Mouse (Mus musculus) forebrain, embryonic 14.5 days (tissue): ENCODE data around the gene Slc22a22. TPM values are rescaled to one million over a fixed set of nuclear protein-coding genes. Genes with fewer than 3 reads are reported as not detected.

ENCODE experiments used
- ATAC-seq: fragments of 200-750 bp; cut with Nextera tagmentation; 2 replicates; pipeline ENCODE4 v1.8.0; 2017; ENCODE audit warnings: mild to moderate bottlenecking, moderate library complexity
- DNase-seq: peaks from one replicate; pipeline ENCODE4 v3.0.0-alpha.2; 2015; ENCODE audit warnings: low spot score
- H3K27ac ChIP-seq: fragments of 300-500 bp; sonication (generic); 2 replicates; pipeline ENCODE4 v1.5.1; 2014; ENCODE audit warnings: low read depth, mild to moderate bottlenecking, control low read depth, low read length, moderate library complexity
- H3K27me3 ChIP-seq: fragments of 300-500 bp; sonication (generic); replicated peaks from 2 replicates; pipeline ENCODE4 v1.6.1; 2014; ENCODE audit warnings: low read length, control low read depth, mixed read lengths; ENCODE audit not compliant: control insufficient read depth, insufficient read depth
- H3K36me3 ChIP-seq: fragments of 300-500 bp; sonication (generic); 2 replicates; pipeline ENCODE4 v1.6.1; 2014; ENCODE audit warnings: low read length, control low read depth; ENCODE audit not compliant: control insufficient read depth, insufficient read depth
- H3K4me1 ChIP-seq: fragments of 300-500 bp; sonication (generic); 2 replicates; pipeline ENCODE4 v1.6.1; 2014; ENCODE audit warnings: antibody characterized with exemption, low read length, control low read depth; ENCODE audit not compliant: control insufficient read depth, insufficient read depth
- H3K4me2 ChIP-seq: fragments of 300-500 bp; sonication (generic); 2 replicates; pipeline ENCODE4 v1.6.1; 2014; ENCODE audit warnings: mild to moderate bottlenecking, control low read depth, low read length
- H3K4me3 ChIP-seq: fragments of 300-500 bp; sonication (generic); 2 replicates; pipeline ENCODE4 v1.5.1; 2014; ENCODE audit warnings: low read depth, low read length, control low read depth
- H3K9ac ChIP-seq: fragments of 300-500 bp; sonication (generic); 2 replicates; pipeline ENCODE4 v1.6.1; 2014; ENCODE audit warnings: mild to moderate bottlenecking, low read length, control low read depth, moderate library complexity
- H3K9me3 ChIP-seq: fragments of 300-500 bp; sonication (generic); replicated peaks from 2 replicates; pipeline ENCODE4 v1.6.1; 2016; ENCODE audit warnings: low read length, control low read depth, mixed read lengths; ENCODE audit not compliant: control insufficient read depth
- WGBS: fragments of 180-500 bp; shearing (Covaris S2); extraction: QIAGEN DNeasy Blood & Tissue Kit; methylation state at CpG from one replicate; pipeline ENCODE4 v1.1.7; 2014; 5-methylcytosine and 5-hydroxymethylcytosine counted together
- polyA plus RNA-seq: library from polyadenylated mRNA; unstranded; fragments of >200 nt; fragmentation: Nextera tagmentation; extraction: Ambion mirVana; gene quantifications from 2 replicates; pipeline ENCODE4 v1.2.1, GENCODE M21; 2014

The Slc22a22 gene
- polyA plus RNA-seq = not detected in 2 replicates

DNA sequence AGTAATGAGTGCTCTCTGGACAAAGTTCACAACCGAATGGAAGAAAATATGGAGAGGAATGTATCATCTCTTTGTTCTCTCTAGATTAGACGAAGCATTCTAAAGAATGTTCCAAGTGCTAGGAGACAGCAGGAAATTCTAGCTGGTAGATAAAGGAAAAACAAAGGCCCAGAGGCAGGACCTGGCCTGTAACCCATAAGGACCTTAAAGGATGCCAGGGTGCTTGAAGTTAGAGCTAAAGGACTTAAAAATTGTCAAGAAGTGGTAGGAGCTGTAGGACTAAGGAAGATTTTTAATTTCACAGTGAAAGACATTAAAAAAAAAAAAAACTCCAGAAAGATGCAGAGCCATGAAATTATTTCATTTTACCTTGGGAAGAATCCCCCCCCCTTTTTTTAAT is at the start of gene Slc22a22:
Slc22a22 (minus strand) TSS at position 101 of the 400 bp plus-strand sequence.
- Histone ChIP-seq H3K9me3 (no peaks in the 10 kb centered on the region; the same call in 1 of the 2 replicates), H3K4me3 (no peak within 1 kb of the TSS), H3K27ac (no peak within 1 kb of the TSS), H3K36me3 (no peaks in the 10 kb centered on the region), H3K4me2 (no peak within 1 kb of the TSS), H3K27me3 (no peaks in the 10 kb centered on the region), H3K9ac (no peak within 1 kb of the TSS), H3K4me1 (no peaks in the 10 kb centered on the region)
- DNase-seq (no peak), ATAC-seq (no peak)
- 84% methylated on average over 2 of the region's 2 CpGs for WGBS

DNA sequence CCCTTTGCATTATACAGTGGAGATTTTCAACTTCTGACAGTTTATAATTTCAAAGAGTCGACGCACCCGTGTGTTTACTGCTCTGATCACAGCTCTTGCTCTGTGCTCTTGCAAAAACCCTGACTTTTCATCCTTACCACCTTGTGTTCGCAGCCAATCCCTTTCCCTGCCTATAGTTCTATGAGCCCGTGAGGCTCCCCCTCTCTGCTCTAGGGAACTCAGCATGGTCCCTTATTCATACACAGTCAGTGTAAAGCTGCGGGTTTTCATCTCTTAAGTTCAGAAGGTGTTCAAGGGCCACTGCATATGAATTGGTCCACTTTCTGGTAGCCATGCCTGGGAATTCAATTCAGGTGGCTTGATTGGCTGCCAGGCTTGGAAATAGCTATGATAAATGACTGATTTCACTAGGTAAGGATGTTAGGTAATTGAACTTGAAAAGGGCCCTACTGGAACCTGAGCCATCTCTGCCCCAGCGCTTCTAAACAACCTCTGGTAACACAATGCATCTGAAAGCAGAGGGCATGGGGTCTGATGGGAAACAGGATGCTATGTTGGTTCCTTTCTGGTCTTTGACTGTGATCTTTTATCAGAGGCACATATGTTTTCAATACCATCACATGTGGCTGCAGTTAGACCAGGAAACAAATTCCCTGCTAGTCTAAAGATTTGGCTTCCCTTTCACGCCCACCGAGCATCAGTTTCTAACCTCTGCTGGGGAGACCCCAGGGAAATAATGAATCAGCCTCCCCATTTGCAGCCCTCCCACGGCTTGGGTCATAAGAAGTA is 46.3 kb upstream of the Slc22a22 start:
- Histone ChIP-seq H3K27ac (no peak overlapping the region), H3K36me3 (no peaks in the 10 kb centered on the region), H3K4me3 (no peak overlapping the region), H3K9me3 (no peaks in the 10 kb centered on the region), H3K4me2 (no peak overlapping the region), H3K9ac (no peak overlapping the region), H3K4me1 (no peaks in the 10 kb centered on the region), H3K27me3 (no peaks in the 10 kb centered on the region)
- WGBS = 53% methylated on average over 10 of the region's 10 CpGs
- ATAC-seq = peak; percentile 46; the same call in 1 of the 2 replicates
- DNase-seq = peak; percentile 5

DNA sequence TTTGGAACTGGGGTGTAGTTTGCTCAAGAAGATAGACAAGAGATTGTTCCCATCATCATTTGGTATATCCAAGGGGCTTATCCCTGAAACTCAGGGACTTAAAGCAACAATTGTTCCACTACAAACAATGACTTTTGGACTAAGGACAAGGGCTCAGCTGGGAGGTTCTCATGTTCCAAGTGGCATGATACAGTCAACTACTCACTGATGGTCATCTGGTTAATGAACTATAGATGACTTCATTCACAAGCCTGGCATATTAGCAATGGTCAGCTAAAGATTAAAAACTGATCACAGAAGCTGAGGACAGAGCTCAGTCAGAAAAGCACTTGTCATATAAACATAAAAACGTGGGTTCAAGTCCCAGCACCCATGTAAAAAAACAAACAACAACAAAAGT is 44.7 kb upstream of the Slc22a22 start:
- Histone ChIP-seq H3K27me3 (no peaks in the 10 kb centered on the region), H3K4me2 (no peak overlapping the region), H3K9ac (no peak overlapping the region), H3K27ac (no peak overlapping the region), H3K9me3 (no peaks in the 10 kb centered on the region), H3K36me3 (no peaks in the 10 kb centered on the region), H3K4me1 (no peaks in the 10 kb centered on the region), H3K4me3 (no peak overlapping the region)
- no peak for DNase-seq
- no peak for ATAC-seq
- WGBS = 78% methylated on average over 1 of the region's 1 CpGs

DNA sequence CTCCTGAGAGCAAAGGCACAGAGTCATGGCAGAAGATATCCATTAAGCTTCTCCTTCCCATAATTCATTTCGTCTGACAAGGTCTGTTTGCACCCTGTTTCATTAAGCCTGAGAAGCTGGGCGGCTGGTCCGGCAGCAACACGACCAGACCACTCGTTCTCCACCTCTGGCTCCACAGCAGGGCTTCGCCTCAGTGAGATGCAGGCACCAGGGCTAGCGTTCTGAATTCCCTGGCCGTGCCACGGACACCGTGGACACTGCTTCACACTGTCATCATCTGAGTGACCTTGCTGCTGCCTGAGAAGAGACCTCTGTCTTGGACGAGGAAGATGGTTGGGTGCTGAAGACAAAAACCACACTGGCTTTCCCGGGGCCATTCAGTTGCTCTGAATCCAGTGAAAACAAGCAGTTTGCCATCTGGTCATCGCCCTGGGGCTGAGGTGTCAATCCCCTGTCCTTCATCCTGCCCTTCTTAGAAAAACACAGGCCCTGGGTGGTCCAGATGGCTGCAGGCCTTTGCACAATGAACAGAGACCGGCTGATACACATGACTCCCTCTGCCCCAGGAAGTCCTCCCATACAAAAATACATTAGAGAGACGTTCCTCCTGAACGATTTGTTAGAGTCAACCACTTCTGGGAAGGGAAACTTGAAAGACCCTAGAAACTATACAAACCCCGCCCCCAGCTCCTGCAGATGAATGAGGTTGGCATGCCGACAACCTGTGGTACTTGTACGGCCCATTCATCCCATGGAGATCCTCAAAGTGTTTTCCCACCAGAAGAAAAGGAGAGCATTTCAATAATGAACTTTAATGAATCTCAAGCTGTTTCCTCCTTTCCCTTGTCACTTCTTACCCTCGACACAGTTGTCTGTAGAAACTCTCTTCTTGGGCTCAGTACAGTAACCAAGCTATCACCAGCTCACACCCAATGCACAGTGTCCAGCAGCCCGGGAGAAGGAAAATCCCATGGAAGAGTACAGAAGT is 32.1 kb upstream of the Slc22a22 start:
- DNase-seq (peak; percentile 24), ATAC-seq (0 out of 2 replicates have a peak, but pooled peaks have one; percentile 28)
- Histone ChIP-seq H3K27me3 (no peaks in the 10 kb centered on the region), H3K4me3 (no peak overlapping the region), H3K9me3 (no peaks in the 10 kb centered on the region), H3K9ac (no peak overlapping the region), H3K27ac (no peak overlapping the region), H3K36me3 (no peaks in the 10 kb centered on the region), H3K4me2 (no peak overlapping the region), H3K4me1 (no peaks in the 10 kb centered on the region; the same call in 1 of the 2 replicates)
- 38% methylated on average over 21 of the region's 21 CpGs for WGBS

DNA sequence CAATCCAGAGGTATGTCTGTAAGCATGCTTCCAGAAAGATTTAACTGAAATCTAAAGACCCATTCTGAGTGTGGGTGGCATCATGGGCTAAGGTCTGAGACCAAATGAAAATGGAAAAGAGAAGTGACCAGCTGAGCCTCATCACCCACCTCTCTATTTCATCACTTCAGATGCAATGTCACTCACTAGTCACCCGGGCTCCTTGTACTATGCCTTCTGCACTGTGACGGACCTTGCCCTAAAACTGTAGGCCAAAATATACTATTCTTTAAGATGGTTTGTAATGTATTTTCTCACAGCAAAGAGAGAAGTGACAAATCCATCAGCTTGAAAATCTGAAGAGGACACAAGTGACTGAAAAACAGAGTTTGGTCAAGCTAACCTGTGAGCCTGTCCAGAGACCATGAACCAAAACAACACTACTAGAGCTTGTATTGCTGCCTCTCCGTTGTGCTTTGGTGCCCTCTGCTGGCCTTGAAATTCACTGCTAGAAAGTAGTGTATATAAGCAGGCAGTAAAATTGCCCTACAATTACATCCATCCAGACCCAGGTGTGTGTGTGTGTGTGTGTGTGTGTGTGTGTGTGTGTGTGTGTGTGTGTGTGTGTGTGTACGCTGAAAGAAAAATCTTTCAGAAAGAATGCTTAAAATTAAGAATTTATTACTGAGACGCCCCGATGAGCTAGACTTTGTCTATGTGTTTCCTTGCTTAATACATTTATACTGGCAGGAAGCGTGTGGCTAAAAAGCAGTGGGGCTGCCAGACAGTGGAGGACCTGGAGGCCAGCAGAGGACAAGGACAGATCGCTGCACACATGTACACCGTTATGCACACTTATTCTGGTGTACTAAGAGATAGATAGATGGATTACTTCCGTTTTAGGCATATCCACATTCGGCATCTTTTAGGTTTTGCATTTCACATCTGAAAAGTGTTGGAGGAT is 31.1 kb upstream of the Slc22a22 start:
- WGBS = 70% methylated on average over 11 of the region's 11 CpGs

DNA sequence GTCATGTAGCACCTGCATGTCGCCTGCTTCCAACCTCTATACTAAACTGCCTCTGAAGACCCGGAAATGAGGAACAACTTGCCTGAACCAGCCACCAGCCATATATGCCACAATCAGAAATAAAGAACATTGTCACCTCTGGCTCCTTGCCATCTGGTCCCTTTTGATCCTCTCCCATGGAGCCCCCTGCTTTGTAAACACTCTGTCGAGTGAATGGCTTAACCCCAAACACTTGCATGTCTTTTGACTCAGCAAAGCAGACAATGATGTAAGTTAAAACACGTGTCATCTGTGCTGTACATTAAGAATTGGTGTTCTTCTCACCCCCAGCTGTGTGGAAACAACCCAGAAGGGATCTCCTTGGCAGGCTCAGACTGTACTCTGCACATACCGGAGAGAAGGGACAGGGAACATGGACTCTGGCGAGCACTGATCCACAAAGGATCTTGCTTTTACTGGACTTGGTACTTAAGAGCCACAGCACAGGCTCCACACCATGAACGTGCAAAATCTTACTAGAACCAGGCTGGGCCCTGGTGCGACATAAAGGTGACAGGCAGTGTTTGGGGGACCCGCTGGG is 26.8 kb upstream of the Slc22a22 start:
- DNase-seq (no peak), ATAC-seq (no peak)
- Histone ChIP-seq H3K4me2 (no peak overlapping the region), H3K27me3 (no peaks in the 10 kb centered on the region), H3K9ac (no peak overlapping the region), H3K27ac (no peak overlapping the region), H3K36me3 (no peaks in the 10 kb centered on the region), H3K4me1 (peaks cover 3% of the 10 kb centered on the region; the same call in 1 of the 2 replicates), H3K4me3 (no peak overlapping the region), H3K9me3 (no peaks in the 10 kb centered on the region)
- 63% methylated on average over 9 of the region's 9 CpGs for WGBS

More for the DNA sequence above, 31.1 kb upstream of the Slc22a22 start:
- DNase-seq (peak; percentile 89), ATAC-seq (peak; percentile 89)
- H3K27me3 ChIP-seq = no peaks in the 10 kb centered on the region
- no peaks in the 10 kb centered on the region for H3K9me3 ChIP-seq
- H3K4me1 ChIP-seq = peaks cover 3% of the 10 kb centered on the region; the same call in 1 of the 2 replicates
- H3K36me3 ChIP-seq = no peaks in the 10 kb centered on the region
- no peak overlapping the region for H3K9ac ChIP-seq
- H3K27ac ChIP-seq = no peak overlapping the region
- H3K4me2 ChIP-seq = no peak overlapping the region
- no peak overlapping the region for H3K4me3 ChIP-seq

DNA sequence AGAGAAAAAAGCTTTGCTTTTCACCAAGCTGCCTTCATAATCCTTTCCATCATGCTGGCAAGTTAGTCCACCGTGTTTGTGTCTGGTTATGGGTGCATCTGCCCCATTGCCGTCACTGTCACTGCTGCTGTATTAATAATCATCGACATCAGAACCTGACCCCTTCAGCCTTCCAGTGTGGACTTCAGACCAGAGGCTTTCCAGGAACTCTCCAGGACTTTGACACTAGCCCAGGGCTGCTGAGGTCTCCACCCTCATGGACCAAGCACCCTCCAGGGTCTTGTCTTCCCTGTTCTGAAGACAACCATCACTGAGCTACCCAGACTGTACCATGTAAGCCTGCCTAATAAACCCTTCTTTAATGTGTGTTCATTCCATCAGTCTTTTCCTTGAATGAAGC is 26.2 kb upstream of the Slc22a22 start:
- ATAC-seq = no peak
- Histone ChIP-seq H3K9me3 (no peaks in the 10 kb centered on the region), H3K9ac (no peak overlapping the region), H3K4me2 (no peak overlapping the region), H3K27me3 (no peaks in the 10 kb centered on the region), H3K27ac (no peak overlapping the region), H3K36me3 (no peaks in the 10 kb centered on the region), H3K4me1 (peaks cover 3% of the 10 kb centered on the region; the same call in 1 of the 2 replicates), H3K4me3 (no peak overlapping the region)
- DNase-seq = no peak
- 89% methylated on average over 3 of the region's 3 CpGs for WGBS

DNA sequence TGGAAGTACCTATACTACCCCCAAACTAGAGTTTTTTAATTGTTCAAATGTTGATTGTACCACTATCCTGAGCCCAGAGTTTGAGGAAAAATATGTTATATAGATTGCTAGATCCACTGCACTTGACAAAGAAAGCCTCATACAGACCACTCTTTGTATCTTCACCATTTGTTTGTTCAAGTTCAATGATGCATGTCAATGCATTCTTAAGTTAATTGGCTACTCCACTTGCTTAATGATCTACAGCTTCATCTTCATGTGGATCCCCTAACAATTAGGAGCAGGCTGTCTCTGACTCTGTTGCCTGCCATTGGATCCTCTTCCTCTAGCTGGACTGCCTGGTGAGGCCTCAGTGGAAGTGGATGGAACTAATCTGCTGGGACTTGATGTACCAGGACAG is 24.1 kb upstream of the Slc22a22 start:
- ATAC-seq (no peak), DNase-seq (no peak)
- Histone ChIP-seq H3K27me3 (no peaks in the 10 kb centered on the region), H3K9me3 (no peaks in the 10 kb centered on the region), H3K4me2 (no peak overlapping the region), H3K4me3 (no peak overlapping the region), H3K36me3 (no peaks in the 10 kb centered on the region), H3K4me1 (peaks cover 3% of the 10 kb centered on the region; the same call in 1 of the 2 replicates), H3K27ac (no peak overlapping the region), H3K9ac (no peak overlapping the region)
